Mouse (Mus musculus) small intestine, adult 2 months (tissue): Measurements from ENCODE around the gene F11.

Experiments
- CTCF ChIP-seq: fragments of 200-500 bp; IDR thresholded peaks from 2 replicates; pipeline ENCODE4 v1.5.1; 2012; ENCODE audit warnings: low read depth, mild to moderate bottlenecking, control low read depth, inconsistent platforms, low read length, moderate library complexity, mixed read lengths; ENCODE audit not compliant: insufficient replicate concordance, insufficient read length; ENCODE audit errors: extremely low read depth
- POLR2A ChIP-seq: fragments of 200-500 bp; IDR thresholded peaks from 2 replicates; pipeline ENCODE4 v1.6.1; 2012; ENCODE audit warnings: low read depth, mild to moderate bottlenecking, control low read depth, inconsistent platforms, low read length, moderate library complexity

DNA sequence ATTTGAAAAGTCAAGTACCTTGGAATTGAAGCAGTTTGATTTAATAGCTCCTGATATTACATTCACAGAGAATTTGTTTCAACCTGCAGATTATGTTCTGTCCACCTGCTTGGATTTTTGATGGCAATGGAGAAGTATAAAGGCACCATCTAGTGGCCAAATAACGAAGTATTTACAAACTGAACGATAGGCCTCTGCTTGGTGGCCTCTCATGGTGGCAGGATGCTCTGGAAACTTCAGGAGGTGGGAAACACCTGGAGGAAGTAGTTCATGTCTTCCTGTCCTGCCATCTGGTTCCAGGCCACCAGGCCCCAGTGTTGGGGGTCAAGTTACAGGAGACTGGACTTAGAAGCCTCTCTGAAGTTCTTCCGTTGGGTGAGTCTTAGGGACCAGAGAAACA, 23.5 kb downstream of the F11 start:
- peak; percentile 44; the same call in 1 of the 2 replicates for TF ChIP-seq CTCF
- no peak for TF ChIP-seq POLR2A
